ENCODE assay signal across 25 mouse cellular contexts in genomic region chr3:53325080-53325479, GRCm38 (mm10).
"Had no signal": no experiment of that assay in that cellular context is flagged by ENCODE, and none has a peak within 500 bp of the region (broad histone marks: within the 10 kb centered on the region; RNA-seq: fewer than 3 reads in every experiment).

No protein-coding gene starts in this region.

- H3K27ac ChIP-seq: heart, embryonic 13.5 days; heart, embryonic 15.5 days; hindbrain, embryonic 13.5 days; hindbrain, postnatal 0 days; kidney, embryonic 15.5 days; kidney, postnatal 0 days; limb, embryonic 13.5 days; limb, embryonic 15.5 days; liver, embryonic 12.5 days had no signal

- H3K4me3 ChIP-seq: heart, embryonic 13.5 days; heart, embryonic 15.5 days; hindbrain, embryonic 13.5 days; hindbrain, embryonic 15.5 days; kidney, embryonic 15.5 days; limb, embryonic 13.5 days; limb, embryonic 15.5 days; liver, embryonic 12.5 days had no signal

- ATAC-seq: hindbrain, postnatal 0 days; intestine, embryonic 16.5 days; liver, embryonic 12.5 days had no signal

- H3K36me3 ChIP-seq: heart, embryonic 13.5 days; heart, embryonic 15.5 days; hindbrain, embryonic 13.5 days; hindbrain, embryonic 15.5 days; kidney, embryonic 15.5 days; limb, embryonic 13.5 days; limb, embryonic 15.5 days; liver, embryonic 12.5 days had no signal

- H3K4me1 ChIP-seq: heart, embryonic 15.5 days; limb, embryonic 13.5 days; limb, embryonic 15.5 days; liver, embryonic 12.5 days had no signal

- H3K9ac ChIP-seq: heart, embryonic 13.5 days; heart, embryonic 15.5 days; hindbrain, embryonic 13.5 days; hindbrain, embryonic 15.5 days; kidney, embryonic 15.5 days; limb, embryonic 13.5 days; limb, embryonic 15.5 days; liver, embryonic 12.5 days had no signal

- DNase-seq: gastrocnemius, postnatal 14 days; gastrocnemius, postnatal 36 days; heart, adult 18-20 months; heart, postnatal 14 days; heart, postnatal 36 days; kidney, adult 11 months; kidney, adult 2 months; kidney, adult 9 months; kidney, postnatal 14 days; kidney, postnatal 36 days; layer of hippocampus, adult 9-11 months; layer of hippocampus, postnatal 36 days; left cerebral cortex, postnatal 4 days had no signal

- H3K9me3 ChIP-seq: heart, embryonic 13.5 days; heart, embryonic 15.5 days; hindbrain, embryonic 13.5 days; hindbrain, embryonic 15.5 days; kidney, embryonic 15.5 days; limb, embryonic 13.5 days; limb, embryonic 15.5 days; liver, embryonic 12.5 days had no signal

- H3K4me2 ChIP-seq: heart, embryonic 11.5 days; heart, embryonic 13.5 days; heart, embryonic 15.5 days; kidney, embryonic 15.5 days; limb, embryonic 13.5 days; limb, embryonic 15.5 days; liver, embryonic 12.5 days had no signal

- H3K27me3 ChIP-seq: heart, embryonic 13.5 days; heart, embryonic 15.5 days; hindbrain, embryonic 13.5 days; hindbrain, embryonic 15.5 days; kidney, embryonic 15.5 days; limb, embryonic 15.5 days; liver, embryonic 12.5 days had no signal
